Mouse (Mus musculus) Muller cell, postnatal 12 days (primary cell): ENCODE results near the gene Hist2h2ac.
A peak's percentile ranks its signal among the peaks of the same experiment; 100 is the strongest.
"Not testable (repeated sequence)": the region's sequence is repeated elsewhere in the genome, so short reads cannot be mapped to it uniquely, and the experiment has no call there.

Source experiments
- DNase-seq: peaks from one replicate; pipeline ENCODE4 v3.0.0-alpha.2; 2015; ENCODE audit errors: inconsistent ontology term

The Hist2h2ac gene

DNA sequence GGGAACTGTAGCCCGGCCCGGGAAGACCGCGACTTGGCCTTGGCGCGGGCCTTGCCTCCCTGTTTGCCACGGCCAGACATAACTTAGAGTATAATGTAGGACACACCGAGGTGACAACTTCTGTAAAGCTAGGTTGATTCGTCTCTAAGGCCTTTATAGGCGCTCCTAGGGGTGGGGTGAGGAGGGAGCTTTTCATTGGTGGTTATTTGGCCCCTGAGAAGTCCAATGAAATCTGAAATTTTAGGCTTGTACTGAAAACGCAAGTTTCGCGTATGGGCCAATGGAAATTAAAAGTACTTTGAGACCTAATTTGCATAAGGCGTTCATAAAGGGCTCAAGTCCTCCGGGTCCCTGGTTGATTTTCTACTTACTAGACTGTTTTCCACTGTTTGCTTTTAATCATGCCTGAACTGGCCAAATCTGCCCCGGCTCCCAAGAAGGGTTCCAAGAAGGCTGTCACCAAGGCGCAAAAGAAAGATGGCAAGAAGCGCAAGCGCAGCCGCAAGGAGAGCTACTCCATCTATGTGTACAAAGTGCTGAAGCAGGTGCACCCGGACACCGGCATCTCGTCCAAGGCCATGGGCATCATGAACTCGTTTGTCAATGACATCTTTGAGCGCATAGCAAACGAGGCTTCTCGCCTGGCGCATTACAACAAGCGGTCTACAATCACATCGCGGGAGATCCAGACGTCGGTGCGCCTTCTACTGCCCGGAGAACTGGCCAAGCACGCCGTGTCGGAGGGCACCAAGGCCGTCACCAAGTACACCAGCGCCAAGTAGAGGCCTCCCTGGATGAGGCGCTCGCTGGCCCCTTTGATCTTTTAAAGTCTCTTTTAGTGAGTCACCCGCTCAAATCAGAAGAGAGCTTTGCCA, at the start of gene Hist2h2ac, which contains the start of gene Hist2h2be:
Gene Hist2h2ac (minus strand): TSS at position 116 of the 875 bp plus-strand sequence.
Gene Hist2h2be (plus strand): TSS at position 355 of the 875 bp plus-strand sequence.
- peak; percentile 98 for DNase-seq

GRCm38 (mm10) chr3:96269511-96270474, 49.1 kb upstream of the Hist2h2ac start, which contains the start of gene Hist2h2bb:
TSS of gene Hist2h2bb (plus strand) at chr3:96269752.
- DNase-seq: peak; percentile 91

DNA sequence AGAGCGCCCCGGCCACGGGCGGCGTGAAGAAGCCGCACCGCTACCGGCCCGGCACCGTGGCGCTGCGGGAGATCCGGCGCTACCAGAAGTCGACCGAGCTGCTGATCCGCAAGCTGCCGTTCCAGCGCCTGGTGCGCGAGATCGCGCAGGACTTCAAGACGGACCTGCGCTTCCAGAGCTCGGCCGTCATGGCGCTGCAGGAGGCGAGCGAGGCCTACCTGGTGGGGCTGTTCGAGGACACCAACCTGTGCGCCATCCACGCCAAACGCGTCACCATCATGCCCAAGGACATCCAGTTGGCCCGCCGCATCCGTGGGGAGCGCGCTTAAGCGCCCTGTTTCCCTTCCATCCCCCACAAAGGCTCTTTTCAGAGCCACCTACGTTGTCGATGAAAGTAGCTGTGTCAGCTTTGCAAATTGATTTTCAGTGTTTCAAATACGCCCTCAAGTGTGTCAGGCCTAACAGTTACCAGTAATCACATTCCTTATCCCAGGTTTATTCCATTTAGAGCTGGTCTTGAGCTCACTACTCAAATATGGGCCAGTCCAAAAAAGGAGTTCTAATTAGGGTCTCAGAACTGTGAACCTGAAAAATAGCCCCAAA, 48.2 kb upstream of the Hist2h2ac start:
- not testable (repeated sequence) for DNase-seq

- DNase-seq: peak; percentile 84
These were observed 47.5 kb upstream of the Hist2h2ac start, which contains the start of gene Hist2h3b for GRCm38 (mm10) chr3:96268051-96268775. TSS of gene Hist2h3b (plus strand) at chr3:96268654.

- DNase-seq: no peak
These were observed 46.9 kb upstream of the Hist2h2ac start for GRCm38 (mm10) chr3:96267541-96267940.

- DNase-seq: no peak
These were observed 45.5 kb upstream of the Hist2h2ac start for GRCm38 (mm10) chr3:96266132-96266710.

DNA sequence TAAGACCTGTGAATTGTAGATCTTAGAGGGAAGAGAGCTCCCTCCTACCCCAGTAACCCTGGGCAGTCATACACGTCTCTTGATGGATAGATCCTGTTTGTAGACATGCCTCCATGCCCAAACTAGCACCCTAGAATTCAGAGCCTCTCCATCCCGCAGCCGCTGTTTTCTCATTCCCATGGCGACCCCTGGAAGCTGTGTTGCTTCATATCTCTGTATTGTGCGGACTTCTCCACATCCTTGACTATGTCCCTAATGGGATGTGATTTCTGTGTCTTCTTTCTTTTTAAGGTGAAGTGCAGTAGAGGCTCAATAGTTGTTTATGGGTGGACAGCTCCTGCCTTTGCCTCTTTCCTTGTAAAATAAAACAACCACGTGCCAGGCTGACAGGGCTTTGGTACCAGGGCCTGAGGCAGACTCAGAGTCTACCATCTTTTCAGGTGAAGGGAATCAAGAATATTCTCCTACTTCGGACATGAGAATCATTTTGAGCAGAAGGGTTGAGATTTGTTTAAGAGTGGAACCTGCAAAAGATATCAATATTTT, 43.8 kb upstream of the Hist2h2ac start:
- no peak for DNase-seq

DNA sequence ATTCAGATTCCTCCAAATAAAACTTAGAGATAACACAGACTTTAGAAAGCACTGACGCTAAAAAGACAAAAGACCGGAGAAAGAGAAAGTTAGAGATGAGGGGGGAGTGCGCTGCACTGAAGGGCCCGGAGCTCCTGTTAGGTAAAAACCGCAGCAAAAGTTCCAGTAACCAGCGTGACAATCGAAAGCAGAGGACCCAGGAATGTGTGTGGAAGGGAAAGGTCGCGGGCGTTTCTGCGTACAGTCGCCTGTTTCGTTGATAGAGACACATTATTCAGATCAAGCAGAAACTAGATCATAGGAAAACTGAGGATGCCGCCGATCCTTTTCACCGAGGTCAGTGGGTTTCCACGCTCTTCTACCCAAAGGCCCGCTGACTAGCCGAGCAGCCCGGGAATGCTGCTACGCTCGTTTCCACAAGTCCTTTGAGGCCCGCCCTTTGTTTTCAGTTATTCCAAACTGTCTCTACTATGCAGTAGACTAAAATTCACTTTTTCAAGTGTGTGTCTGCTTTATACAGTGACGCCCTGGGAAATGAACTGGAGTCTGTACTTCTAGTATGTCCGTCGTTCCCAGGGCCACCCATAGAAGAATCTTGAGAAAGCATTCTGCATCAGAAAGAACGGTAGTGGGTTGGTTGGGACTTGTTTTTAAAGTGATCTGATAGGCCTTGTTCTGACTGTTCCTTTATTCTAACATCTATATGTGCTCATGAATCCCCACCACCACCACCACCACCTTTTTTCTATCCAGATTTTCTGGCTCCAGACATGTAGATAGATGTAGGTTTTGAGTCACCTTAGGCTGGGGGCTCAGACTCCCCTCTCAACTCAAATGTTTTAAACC, 43.1 kb upstream of the Hist2h2ac start:
- no peak for DNase-seq

- DNase-seq: peak; percentile 97
These were observed 42.4 kb upstream of the Hist2h2ac start, which contains the start of gene Hist2h4 for GRCm38 (mm10) chr3:96262979-96263550. TSS of gene Hist2h4 (minus strand) at chr3:96263311.

DNA sequence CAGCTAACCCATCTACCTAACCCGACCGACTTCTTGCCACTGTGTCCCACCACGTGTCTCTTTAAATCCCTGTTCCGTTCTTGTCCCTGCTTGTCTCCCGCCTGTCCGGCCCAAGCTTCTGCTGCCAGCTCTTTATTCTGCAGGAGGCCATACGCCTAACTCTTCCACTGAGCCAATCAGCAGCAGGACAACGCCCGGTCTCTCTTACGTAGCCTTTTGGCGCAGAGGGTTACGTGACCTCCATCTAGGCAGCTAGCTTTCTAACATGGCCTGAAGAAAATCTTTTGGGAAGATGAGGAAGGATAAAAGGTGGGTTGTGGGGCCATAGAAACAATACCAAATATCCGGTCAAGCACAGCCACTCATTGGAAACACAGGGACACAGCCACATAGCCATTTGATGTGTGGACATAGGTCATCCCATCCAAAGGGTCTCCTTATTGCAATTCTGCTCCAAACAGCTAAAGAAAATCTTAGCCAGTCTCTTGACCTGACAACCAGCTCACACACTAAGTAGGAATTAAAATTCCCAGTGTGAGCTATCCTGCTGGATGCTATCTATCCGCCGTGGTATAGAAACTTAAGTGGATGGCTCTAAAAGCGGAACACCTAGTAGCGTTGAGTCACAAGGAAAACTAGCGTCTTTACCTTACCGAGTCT, 41.7 kb upstream of the Hist2h2ac start:
- DNase-seq: peak; percentile 84

DNA sequence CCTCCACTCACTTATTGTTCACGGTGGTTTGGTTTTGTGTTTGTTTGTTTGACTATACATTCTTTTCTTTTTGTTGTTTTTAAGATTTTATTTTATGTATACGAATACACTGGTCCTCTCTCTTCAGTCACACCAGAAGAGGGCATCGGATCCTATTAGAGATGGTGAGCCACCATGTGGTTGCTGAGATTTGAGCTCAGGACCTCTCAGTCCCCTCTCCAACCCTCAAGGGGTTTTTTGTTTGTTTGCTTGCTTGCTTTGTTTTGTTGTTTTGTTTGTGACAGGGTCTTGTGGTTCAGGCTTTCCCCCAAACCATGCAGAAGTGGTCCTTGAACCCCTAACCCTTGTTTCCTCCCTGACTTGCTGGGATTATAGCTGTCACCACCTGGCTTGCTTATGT, 40.9 kb upstream of the Hist2h2ac start:
- no peak for DNase-seq

GRCm38 (mm10) chr3:96260220-96260619, 39.5 kb upstream of the Hist2h2ac start:
- DNase-seq: no peak

DNA sequence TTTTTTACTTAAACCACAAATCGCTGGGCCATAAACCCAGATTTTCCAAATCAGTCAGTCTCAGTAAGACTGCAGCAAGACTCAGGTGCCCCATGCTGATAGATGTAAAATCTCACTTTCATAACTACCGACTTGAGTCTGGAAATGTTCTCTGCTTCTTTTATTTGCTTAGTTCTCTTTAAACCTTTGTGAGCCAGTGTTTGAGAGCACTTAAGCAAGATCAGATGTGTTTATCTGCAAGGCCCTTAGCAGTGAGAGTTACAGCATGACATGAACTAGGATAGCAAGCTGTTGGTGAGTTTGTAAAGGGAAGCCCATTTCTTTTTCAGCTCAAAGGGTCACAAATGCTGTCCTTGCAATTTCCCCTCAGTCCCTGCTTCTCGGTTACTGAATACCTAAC, 36.5 kb upstream of the Hist2h2ac start:
- no peak for DNase-seq

GRCm38 (mm10) chr3:96255926-96256593, 35.4 kb upstream of the Hist2h2ac start:
- DNase-seq: no peak

GRCm38 (mm10) chr3:96254683-96255355, 34.1 kb upstream of the Hist2h2ac start:
- DNase-seq: no peak

DNA sequence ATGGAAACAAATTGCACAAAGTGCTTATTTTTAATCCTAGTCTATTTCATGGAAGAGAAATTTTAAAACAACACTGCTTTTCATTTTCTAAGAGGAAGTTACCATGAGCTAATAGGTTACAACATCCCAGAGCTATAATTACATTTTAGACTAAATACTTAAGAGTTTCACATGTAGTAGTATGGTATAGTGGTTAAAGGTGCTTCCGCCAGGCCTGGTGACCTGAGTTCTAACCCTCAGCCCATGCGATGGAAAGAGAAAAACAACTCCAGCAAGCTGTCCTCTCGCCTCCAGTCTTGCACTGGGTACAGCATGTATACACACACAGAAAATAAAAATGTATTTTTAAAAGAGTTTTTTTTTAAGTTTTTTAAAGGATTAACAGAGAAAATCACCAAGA, 31.1 kb upstream of the Hist2h2ac start:
- no peak for DNase-seq

GRCm38 (mm10) chr3:96250890-96251289, 30.2 kb upstream of the Hist2h2ac start:
- DNase-seq: no peak
